Mouse (Mus musculus) spleen, adult 2 months (tissue): Measurements from ENCODE around the gene Kalrn.

Experiments used
- CTCF ChIP-seq: fragments of 200-500 bp; IDR thresholded peaks from 2 replicates; pipeline ENCODE4 v1.5.1; 2011; ENCODE audit warnings: mild to moderate bottlenecking, inconsistent platforms; ENCODE audit not compliant: insufficient read depth, insufficient read length, insufficient replicate concordance; ENCODE audit errors: extremely low read depth
- POLR2A ChIP-seq: fragments of 200-500 bp; IDR thresholded peaks from 2 replicates; pipeline ENCODE4 v1.6.1; 2011; ENCODE audit warnings: low read depth, low read length, inconsistent platforms

DNA sequence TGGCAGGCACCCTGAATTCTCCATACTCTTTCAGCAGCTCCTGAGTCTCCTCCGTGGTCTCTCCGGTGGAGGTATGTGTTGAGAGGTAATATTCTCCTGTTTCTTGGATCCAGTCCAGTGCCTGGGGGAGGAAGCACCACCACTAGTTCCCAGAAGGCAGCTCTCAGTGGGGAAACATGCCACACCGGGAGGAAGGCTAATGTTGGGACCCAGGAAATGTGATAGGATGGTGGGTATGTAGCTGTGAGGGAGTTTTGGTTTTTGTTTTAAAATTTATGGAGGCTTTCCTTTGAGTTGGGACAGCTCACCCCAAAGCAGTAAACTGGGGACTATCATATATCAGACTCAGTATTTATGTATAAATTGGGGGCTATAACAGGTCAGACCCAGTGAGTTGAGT is 361.2 kb downstream of the Kalrn start:
- TF ChIP-seq CTCF = no peak
- TF ChIP-seq POLR2A = no peak
